In the genomic region with DNA sequence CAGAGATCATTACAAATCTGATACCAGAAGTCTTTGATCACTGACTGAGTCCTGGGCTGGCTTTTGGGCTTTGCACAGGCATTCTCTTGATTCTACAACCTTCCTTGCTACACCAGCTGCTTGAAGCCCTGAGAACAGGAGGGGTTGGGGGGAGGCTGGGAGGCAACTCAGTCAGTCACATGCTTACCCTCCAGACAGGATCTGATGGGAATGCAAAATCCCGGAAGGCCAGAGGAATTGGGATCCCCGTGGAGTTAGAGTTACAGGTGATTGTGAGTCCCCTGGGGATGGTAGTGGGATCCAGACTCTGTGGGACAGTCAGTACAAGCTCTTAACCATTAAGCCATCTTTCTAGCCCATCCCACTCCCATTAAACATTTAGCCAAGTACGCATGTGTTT, we compare ENCODE assay signal across 24 mouse cellular contexts.
"Had no signal": no experiment of that assay in that cellular context is flagged by ENCODE, and none has a peak within 500 bp of the region (broad histone marks: within the 10 kb centered on the region; RNA-seq: fewer than 3 reads in every experiment).

No protein-coding gene starts in this region.

- H3K4me2 ChIP-seq: heart, embryonic 12.5 days; hindbrain, embryonic 13.5 days; hindbrain, embryonic 15.5 days; intestine, embryonic 15.5 days; kidney, embryonic 15.5 days; limb, embryonic 12.5 days; liver, embryonic 12.5 days had no signal

- H3K36me3 ChIP-seq: heart, embryonic 10.5 days; heart, embryonic 12.5 days; hindbrain, embryonic 13.5 days; hindbrain, embryonic 15.5 days; intestine, embryonic 15.5 days; kidney, embryonic 15.5 days; limb, embryonic 12.5 days; liver, embryonic 12.5 days had no signal

- H3K9me3 ChIP-seq: heart, embryonic 10.5 days; hindbrain, embryonic 13.5 days; hindbrain, embryonic 15.5 days; intestine, embryonic 15.5 days; kidney, embryonic 15.5 days; limb, embryonic 12.5 days; liver, embryonic 12.5 days had no signal

- H3K4me1 ChIP-seq: heart, embryonic 12.5 days; intestine, embryonic 15.5 days; kidney, embryonic 15.5 days; liver, embryonic 12.5 days had no signal

- DNase-seq: gastrocnemius, postnatal 14 days; gastrocnemius, postnatal 36 days; heart, adult 18-20 months; heart, postnatal 14 days; heart, postnatal 36 days; kidney, adult 11 months; kidney, adult 2 months; kidney, adult 9 months; kidney, postnatal 14 days; kidney, postnatal 36 days; layer of hippocampus, adult 9-11 months; layer of hippocampus, postnatal 36 days; left cerebral cortex, postnatal 4 days had no signal

- H3K27me3 ChIP-seq: heart, embryonic 12.5 days; hindbrain, embryonic 13.5 days; hindbrain, embryonic 15.5 days; intestine, embryonic 15.5 days; kidney, embryonic 15.5 days; limb, embryonic 12.5 days; liver, embryonic 12.5 days had no signal

- H3K9ac ChIP-seq: heart, embryonic 12.5 days; hindbrain, embryonic 13.5 days; hindbrain, embryonic 15.5 days; intestine, embryonic 15.5 days; kidney, embryonic 15.5 days; limb, embryonic 12.5 days; liver, embryonic 12.5 days; liver, embryonic 14.5 days had no signal

- H3K27ac ChIP-seq: heart, embryonic 10.5 days; hindbrain, embryonic 13.5 days; hindbrain, embryonic 15.5 days; hindbrain, postnatal 0 days; intestine, embryonic 15.5 days; kidney, embryonic 15.5 days; kidney, postnatal 0 days; limb, embryonic 12.5 days; liver, embryonic 12.5 days; liver, embryonic 14.5 days had no signal

- ATAC-seq: hindbrain, postnatal 0 days; intestine, embryonic 15.5 days; liver, embryonic 12.5 days had no signal

- H3K4me3 ChIP-seq: heart, embryonic 10.5 days; heart, embryonic 12.5 days; hindbrain, embryonic 13.5 days; hindbrain, embryonic 15.5 days; intestine, embryonic 15.5 days; kidney, embryonic 15.5 days; limb, embryonic 12.5 days; liver, embryonic 12.5 days had no signal
